Mouse (Mus musculus) spleen, postnatal 14 days (tissue): ENCODE results near the gene Mrpl49.
"Not testable (repeated sequence)": the region's sequence is repeated elsewhere in the genome, so short reads cannot be mapped to it uniquely, and the experiment has no call there.

Experiments used
- DNase-seq, 2 experiments: peaks; one replicate each; pipeline ENCODE4 v3.0.0; 2021 to 2022; ENCODE audit warnings: low spot score in 2 of 2

Mrpl49 gene

DNA sequence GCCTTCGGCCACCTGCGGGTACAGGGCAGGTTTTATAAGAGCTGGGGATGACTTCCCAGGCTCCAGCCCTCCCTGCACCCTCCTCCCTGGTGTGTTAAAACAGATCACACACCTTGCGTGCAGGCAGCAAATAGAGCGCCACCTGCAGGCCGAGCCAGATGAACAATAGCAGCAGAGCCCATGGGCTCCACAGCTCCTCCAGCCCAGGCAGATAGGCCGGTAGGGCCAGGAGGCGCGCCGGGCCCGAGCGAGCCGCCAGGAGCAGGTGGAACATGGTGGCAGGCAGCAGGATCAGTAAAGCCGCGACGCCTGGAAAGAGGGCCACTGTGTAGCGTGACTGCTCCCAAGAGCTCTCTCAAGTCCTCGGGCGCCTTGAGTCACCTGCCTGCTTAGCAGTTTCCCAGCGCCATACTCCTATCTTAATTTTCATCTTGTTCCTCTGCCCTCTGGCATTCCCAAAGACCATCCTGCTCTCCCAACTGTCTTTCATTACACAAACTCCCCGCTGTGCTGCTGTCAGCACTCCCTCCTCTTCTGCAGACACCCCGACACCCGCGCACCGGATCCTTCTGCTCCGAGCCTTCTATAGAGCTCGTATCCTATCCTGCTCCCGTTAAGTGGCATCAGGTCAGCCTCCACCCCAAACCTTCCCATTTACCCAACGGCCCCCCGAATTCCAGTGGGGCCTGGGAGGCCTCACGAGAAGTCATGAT is 9.6 kb upstream of the Mrpl49 start:
- DNase-seq, result peak; percentile 72 to 85

DNA sequence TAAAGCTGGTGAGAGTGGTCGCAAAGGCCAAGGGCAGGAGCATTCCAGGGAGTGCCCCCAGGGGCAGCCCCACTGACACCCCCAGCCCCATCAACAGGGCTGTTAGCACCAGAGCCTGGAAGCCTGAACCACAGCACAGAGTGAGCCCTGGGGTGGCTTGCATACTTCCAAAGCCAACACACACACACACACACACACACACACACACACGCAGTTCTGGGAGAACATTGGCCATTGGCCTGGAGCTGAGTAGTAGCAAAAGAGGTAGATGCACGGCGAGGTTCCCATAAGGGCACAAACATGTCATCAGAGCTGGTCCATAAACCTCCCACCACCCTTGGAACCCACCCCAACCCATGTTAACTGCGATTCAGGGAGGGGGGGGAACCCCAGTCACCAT is 9.0 kb upstream of the Mrpl49 start:
- DNase-seq, result no peak

DNA sequence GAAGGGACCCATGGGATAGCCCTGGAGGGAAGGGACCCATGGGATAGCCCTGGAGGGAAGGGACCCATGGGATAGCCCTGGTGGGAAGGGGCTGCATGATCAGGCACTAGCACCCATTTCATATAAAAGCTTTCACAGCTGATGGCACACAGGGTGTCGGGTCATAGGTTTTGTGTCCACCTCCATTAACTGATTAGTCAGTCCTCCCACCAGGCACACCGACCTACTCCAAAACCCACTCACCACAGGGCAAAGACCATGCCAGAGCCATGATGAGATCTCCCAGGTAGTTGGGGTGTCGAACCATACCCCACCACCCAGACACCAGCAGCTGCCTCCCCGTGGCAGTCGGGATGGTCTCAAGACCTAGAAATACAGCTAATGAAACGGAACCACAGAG is 5.5 kb upstream of the Mrpl49 start:
- DNase-seq, result no peak

DNA sequence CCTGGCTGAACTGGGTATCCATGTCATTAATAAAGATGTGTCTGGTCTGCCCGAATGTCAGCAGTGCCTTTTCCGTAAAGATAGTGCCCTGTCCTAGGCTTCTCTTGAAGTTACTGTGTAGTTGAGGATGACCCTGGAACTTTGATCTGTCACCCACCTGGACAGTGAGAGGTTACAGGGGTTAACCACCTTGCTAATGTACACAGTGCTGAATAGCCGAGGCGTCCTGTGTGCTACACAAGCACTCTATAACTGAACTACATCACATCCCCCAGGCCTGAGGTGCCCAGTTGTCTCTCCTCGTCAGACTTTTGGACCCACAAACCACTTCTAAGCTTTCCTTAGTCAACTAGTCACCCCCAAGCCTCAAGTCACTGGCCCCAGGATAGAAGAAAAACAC is 4.8 kb upstream of the Mrpl49 start:
- no peak for DNase-seq

DNA sequence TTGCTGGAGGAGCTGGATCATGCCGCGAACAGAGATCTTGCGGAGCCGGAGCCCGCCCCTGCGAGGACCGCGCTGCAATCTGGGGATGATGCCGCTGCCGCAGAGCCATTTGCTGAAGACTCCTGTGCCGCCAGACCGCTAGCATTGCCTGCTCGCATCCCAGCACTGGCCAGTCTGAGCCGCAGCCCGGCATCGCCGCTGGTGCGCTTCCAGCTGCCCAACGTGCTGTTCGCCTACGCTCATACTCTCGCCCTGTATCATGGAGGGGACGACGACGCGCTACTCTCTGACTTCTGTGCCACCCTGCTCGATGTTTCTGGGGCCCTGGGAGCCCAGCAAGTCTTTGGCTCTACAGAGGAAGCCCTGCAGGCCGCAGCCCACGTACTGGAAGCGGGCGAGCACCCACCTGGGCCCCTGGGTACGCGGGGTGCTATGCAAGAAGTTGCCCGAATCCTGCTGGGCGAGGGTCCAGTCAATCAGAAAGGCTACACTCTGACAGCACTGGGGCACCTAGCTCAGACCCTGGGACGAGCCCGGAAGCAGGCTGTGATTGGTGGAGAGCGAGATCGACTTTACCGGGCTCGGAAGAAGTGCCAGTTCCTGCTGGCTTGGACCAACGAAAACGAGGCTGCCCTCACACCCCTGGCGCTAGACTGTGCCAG is 4.2 kb upstream of the Mrpl49 start:
- DNase-seq, result peak; percentile 50 to 54

DNA sequence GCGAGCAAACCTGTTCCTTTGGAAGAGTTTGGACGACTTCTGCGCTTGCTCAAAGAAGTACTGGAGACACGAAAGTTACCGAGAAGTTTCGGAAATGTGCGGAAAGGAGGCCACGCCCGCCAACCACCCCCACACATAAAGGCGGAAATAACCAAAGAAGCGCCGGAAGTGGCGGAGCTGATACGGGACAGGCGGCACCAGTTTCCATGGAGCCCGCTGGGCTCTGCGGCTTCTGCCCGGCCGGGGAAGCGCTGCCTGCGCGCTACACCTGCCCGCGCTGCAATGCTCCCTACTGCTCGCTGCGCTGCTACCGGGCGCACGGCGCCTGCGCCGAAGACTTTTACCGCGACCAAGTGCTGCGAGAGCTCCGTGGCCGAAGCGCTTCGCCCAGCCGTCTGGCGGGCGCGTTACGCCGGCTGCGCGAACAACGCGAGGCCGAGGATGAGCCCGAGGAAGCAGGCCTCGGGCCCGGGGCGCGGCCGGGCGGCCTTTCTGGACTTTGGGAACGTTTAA is 3.5 kb upstream of the Mrpl49 start, which contains the start of gene Znhit2:
Gene Znhit2 (plus strand): TSS at position 172 of the 513 bp plus-strand sequence.
- peak; percentile 82 to 88 for DNase-seq

DNA sequence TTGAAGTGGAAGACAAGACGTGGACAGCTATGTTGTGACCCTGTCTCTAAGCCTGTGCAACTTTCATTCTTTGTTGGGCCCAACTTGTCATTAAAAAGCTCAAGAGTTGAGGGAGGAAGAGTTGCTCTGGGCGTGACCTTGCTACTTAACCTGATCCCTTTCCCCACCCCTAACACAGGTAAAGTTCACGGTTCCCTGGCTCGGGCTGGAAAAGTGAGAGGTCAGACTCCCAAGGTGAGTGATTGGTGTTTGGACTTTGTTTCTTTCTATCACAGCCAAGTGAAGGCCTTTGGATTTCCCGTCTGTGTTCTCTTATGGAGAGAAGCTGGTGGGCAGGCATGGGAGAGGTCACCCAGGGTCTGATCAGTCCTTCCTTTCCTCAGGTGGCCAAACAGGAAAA is 1.4 kb upstream of the Mrpl49 start:
- no peak for DNase-seq

DNA sequence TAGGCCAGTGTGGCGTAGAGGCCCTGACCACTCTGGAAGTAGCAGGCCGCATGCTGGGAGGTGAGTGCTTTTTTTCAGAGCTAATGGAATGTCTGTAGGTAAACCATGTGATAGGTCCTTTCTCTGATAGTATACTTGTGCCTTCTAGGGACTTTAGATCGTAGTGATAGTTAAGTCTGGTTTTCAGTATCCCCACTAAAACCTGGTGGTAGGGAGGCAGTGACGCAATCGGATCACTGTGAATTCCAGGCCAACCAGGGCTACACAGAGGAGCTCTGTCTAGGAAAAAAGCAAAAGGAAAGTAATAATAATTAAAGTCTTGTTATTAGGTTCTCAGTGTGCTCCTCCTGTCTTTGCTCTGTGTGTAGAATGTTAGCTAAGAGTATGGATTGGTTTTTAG is 928 bp upstream of the Mrpl49 start:
- DNase-seq, result no peak

DNA sequence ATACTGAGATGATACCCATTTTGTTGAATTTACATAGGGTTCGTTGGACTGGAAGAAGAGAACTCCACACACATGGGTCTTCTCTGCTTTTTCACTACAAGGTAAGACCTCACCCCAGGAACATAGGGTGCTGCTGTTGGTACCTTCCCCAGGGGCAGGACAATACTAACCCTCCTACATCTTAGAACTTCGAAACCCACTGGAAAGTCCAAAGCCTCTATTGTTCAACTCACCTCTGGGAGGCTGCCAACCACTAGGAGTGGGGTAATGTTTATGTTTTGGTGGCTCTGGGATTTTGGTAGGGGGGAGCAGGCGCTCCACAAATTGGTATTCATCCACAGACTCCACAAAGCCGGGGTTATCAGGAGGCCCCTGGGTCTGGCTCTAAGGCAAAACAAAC is 889 bp downstream of the Mrpl49 start:
- DNase-seq, result no peak

DNA sequence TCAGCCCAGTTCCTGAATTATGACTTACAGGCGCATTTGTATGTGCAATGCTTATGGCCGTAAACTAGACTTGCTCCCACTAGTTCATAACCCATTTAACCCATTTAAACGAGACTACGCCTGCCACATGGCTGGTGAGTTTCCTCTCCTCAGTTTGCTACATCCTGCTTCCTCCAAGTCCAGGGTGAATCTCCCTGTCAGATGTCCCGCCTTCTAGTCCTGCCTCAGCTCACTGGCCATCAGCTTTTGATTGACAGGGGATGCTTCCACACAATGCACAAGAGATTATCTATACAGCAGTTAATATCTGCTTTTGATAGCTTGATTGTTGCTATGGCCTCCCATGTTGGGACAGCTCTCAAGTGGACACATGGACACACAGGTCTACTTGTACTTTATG is 3.3 kb downstream of the Mrpl49 start:
- DNase-seq, result no peak

DNA sequence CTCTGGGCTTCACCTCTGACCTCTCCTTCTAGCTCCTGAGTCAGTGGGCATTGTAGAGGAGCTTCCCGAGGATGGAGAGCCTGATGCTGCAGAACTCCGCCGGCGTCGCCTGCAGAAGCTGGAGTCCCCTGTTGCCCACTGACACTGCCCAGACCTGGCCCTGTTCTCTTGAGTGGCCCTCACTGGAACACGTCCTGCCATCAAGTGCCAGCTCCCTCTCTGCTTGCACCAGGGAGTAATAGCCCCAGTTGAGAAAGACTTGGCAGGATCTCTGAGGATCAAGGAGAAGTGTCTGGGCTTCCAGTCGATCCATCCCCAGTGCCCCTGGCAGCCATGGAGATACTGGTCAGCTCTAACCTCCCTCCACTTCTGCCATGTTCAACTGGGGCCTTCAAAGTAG is 5.1 kb downstream of the Mrpl49 start:
- no peak for DNase-seq

DNA sequence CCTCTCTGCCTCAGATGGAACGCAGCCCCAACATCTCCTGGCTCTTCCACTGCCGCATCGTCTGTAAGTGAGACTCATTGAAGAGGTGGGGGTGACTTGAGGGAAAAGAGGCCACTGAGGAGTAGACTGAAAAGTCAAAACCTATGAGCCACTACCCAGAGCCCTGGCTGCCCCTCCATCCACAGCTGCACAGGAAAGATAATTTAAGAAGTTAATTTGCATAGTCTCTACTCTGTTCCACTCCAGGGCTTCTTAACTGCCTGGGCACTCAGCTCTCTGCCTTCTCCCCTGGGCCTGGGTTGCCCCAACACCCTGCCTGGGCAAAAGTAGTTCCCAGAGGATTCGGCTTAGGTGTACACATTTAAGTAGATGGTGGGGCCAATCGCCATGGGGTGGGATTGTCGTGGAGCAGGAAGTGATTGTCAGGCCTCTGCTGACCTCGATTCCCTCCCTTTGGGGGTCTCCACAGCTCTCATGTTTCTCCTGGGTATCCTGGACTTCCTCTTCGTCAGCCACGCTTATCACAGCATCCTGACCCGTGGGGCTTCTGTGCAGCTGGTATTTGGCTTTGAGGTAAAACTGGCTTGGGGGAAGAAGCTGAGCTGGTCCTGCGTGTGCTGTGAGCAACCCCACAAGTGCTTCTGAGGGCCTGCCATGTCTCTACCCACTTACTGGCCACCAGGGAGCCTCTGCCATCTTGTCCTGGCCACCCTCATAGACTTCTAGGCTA is 8.7 kb downstream of the Mrpl49 start:
- peak in 1 of 2 experiments; percentile 43 for DNase-seq

DNA sequence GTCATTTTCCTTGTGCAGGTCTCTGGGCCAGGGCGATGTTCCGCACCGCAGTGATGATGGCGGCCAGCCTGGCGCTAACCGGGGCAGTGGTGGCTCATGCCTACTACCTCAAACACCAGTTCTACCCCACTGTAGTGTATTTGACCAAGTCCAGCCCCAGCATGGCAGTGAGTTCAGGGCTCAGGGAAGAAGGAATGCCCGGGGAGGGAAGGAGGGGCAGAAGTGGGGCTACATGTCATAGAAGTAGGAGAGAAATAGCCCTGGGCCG is 9.8 kb downstream of the Mrpl49 start:
- no peak for DNase-seq

DNA sequence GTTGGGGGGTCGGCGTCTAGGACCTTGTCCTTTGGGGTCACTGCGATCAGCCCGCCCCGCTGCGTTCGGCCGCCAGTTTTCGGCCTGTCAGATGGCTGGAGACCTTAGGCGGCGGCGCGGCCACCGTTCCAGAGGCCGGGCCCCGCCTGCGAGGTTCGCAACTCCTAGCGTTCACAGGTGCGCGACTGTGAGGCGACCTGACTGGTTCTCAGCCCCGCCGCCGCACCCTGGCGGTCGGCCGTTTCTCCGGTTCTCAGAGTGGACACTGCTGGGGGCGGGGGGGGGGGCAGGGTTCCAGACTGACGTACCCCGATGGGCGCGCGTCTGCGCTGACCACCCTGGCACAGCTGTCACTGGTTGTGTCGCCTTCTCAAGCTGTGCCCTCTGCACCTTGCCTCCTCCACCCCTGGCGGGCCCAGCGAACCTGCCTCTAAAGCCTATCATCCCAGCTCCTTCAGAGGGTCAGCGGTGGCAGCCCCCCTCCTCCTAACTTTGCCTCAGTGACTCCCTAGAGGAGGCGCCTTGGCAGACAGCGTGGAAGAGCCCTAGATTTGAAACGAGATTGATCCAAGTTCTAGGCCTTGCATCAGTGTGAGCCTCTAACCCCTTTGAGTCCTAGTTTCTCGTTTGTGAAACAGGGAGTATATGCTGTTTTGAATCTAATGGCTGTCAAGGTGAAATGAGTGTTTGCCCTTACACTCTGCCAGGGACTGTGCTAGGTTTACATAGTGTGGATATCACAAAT is 10.3 kb downstream of the Mrpl49 start:
- no peak for DNase-seq

DNA sequence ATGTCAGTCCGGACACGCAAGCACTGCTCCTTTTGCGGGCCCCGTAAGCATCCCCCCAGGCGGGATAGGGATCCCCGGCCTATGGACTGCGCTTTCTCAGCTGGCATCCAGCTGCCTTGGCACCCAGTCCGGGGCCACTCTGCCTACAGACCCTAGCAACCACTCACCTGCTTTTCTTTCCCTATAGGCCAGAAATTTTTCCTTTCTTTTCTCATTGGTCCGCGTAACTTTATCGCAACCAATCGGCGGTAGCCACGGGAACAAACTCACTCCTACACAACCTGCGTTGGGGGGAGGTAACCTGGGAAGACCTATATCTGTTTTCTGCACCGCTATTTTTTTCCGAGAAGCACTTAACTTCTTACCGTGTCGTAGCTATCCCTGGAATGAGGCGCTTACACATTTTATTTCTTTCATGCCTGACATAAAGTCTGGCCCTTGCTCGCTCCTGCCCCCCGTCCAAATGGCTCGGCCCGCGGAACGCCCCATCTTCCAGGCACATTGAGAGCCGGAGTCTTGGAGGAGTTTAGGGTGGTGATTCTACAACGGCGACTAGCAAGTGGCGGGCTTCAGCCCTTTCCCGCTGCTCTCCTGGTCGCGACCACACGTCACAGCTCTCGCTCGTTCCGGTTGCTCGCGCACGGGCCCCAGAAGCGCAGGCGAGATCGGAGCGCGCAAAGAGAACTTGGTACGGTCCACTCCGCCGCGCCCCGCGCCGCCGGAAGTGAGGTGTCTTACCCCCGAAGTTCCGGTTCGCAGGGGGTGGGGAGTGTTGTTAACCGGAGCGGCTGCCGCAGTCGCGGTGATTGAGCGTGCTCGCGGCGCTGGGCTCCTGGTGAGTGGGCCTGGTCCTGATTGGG is 11.1 kb downstream of the Mrpl49 start, which contains the start of gene Syvn1:
Gene Syvn1 (plus strand): TSS at position 283 of the 860 bp plus-strand sequence.
- peak; percentile 83 to 86 for DNase-seq

DNA sequence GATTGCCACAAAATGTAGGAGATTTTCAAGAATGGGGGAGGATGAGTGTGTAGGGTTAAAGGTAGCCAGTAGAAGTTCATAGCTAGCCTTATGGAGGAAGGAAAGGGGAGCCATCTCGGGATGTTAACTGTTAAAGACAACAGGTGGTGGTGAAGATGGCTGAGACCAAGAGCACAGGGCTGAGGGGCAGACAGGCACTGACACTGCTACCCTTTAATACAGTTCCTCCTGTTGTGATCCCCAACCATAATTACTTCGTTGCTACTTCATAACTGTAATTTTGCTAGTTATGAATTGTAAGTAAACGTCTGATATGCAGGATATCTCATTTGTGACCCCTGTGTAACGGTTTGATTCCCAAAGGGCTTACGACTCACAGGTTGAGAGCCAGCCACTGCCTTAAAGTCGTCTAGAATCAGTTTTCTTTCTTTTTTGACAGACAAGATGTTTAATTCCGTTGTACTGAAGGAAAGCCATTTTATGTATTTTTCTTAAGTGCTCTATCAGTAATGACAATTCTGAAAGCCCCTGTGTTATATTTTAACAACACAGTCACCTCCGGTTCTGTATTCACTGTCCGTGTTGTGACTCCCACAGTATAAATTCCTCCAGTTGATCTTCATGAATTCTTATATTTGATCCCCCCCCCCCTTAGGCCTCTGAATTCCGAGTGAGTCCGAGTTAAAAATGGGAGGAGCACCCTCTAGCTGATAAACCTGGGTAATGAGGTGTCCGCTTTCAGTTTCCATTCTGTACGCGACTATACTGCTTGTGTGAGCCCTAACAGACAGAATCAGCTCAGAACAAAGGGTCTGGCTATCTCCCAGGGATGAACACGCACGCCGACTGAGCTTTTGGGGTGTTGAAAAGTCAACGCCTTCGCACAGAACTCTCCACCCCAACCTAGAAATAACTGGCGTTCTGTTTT is 12.0 kb downstream of the Mrpl49 start:
- no peak for DNase-seq

DNA sequence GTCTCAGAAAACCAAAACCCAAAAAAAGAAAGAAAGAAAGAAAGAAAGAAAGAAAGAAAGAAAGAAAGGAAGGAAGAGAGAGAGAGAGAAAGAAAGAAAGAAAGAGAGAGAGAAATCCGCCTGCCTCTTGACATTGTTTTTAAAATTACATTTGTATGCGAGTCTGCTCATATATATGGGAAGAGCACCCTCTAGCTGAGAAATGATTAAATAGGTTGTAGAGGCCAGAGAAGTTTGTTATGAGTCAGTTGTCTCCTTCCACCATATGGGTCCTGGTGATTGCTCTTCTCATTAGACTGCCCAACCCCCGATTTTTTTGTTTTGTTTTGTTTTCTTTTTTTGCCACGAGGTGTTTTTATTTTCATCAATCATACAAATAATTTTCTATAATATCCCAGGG is 13.5 kb downstream of the Mrpl49 start:
- DNase-seq, result not testable (repeated sequence)

DNA sequence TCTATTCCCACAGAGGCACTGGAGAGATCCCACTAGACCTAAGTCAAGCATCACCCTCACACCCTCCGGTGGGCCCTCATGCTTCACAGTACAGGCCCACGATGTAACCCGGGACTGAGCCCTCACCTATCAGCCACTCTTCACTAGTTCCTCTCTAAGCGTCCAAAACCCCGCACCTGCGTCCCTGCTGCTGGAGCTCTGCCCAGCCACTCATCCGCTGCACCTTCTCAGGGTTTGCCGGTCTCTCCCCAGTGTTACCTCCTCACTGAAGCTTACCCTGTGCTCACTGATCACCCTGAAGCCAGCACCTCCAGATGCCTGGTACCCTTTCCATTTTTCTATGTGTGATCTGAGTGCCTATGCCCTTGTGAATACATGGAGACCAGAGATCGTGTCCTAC is 15.3 kb downstream of the Mrpl49 start:
- no peak for DNase-seq

DNA sequence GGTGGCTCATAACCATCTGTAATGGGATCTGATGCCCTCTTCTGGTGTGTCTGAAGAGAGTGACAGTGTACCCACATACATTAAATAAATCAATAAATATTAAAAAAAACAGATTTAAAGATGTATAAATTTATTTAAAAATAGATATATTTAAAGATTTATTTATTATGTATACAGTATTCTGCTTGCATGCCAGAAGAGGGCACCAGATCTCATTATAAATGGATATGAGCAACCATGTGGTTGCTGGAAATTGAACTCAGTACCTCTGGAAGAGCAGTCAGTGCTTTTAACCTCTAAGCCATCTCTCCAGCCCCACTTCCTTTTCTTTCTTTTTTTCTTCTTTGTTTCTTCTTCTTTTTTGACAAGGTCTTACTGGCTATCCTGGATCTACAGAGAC is 17.6 kb downstream of the Mrpl49 start:
- DNase-seq, result no peak

DNA sequence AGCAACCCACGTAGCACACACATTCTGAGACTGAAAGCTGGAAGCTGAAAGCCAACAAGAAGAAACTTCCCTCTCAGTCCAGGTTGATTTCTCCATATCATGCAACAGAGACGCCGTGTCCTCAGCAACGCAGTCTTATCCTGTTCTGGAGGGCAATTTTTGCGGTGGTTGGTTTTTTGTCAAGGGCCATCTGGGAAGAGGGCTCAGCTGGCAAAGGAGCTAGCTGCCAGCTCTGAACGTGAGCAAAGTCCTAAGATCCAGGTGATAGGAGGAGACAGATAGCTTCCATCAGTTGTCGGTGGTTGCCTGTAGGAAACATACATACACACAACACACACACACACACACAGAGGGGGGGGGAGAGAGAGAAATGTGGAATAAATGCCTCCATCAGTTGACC is 19.3 kb downstream of the Mrpl49 start:
- no peak for DNase-seq
